Mouse (Mus musculus) heart, postnatal 0 days (tissue): Measurements from ENCODE around the gene Snrpc. TPM values are rescaled to one million over a fixed set of nuclear protein-coding genes. Genes with fewer than 3 reads are reported as not detected.

ENCODE experiments used
- ATAC-seq: fragments of 200-750 bp; cut with Nextera tagmentation; 2 replicates; pipeline ENCODE4 v1.8.0; 2017; ENCODE audit warnings: low read depth, moderate number of reproducible peaks, moderate library complexity; ENCODE audit not compliant: insufficient read depth
- DNase-seq: peaks from one replicate; pipeline ENCODE4 v3.0.0-alpha.2; 2016; ENCODE audit warnings: low spot score
- H3K27ac ChIP-seq: fragments of 300-500 bp; sonication (generic); 2 replicates; pipeline ENCODE4 v1.5.1; 2014; ENCODE audit warnings: low read depth, mild to moderate bottlenecking
- H3K27me3 ChIP-seq: fragments of 300-500 bp; sonication (generic); 2 replicates; pipeline ENCODE4 v1.6.1; 2014; ENCODE audit warnings: low read length, mixed read lengths; ENCODE audit not compliant: control insufficient read depth, insufficient read depth
- H3K36me3 ChIP-seq: fragments of 300-500 bp; sonication (generic); replicated peaks from 2 replicates; pipeline ENCODE4 v1.6.1; 2014; ENCODE audit warnings: low read length, mixed read lengths; ENCODE audit not compliant: control insufficient read depth, insufficient read depth
- H3K4me1 ChIP-seq: fragments of 300-500 bp; sonication (generic); 2 replicates; pipeline ENCODE4 v1.6.1; 2014; ENCODE audit warnings: antibody characterized with exemption; ENCODE audit not compliant: control insufficient read depth, insufficient read depth
- H3K4me2 ChIP-seq: fragments of 300-500 bp; sonication (generic); 2 replicates; pipeline ENCODE4 v1.6.1; 2014; ENCODE audit warnings: low read depth, mild to moderate bottlenecking, low read length, moderate library complexity
- H3K4me3 ChIP-seq: fragments of 300-500 bp; sonication (generic); 2 replicates; pipeline ENCODE4 v1.5.1; 2014; ENCODE audit warnings: low read depth, low read length
- H3K9ac ChIP-seq: fragments of 300-500 bp; sonication (generic); replicated peaks from 2 replicates; pipeline ENCODE4 v1.6.1; 2014; ENCODE audit warnings: low read depth, low read length, mixed read lengths
- H3K9me3 ChIP-seq: fragments of 300-500 bp; sonication (generic); replicated peaks from 2 replicates; pipeline ENCODE4 v1.6.1; 2016; ENCODE audit warnings: low read length; ENCODE audit not compliant: control insufficient read depth
- CTCF ChIP-seq: IDR thresholded peaks from 2 replicates; pipeline ENCODE4 v1.5.1; 2016; ENCODE audit warnings: antibody characterized with exemption, control low read depth, low read depth
- EP300 ChIP-seq: IDR thresholded peaks from 2 replicates; pipeline ENCODE4 v1.6.1; 2016; ENCODE audit warnings: antibody characterized with exemption, low read depth
- whole genome bisulfite sequencing: fragments of 180-500 bp; shearing (Covaris S2); extraction: QIAGEN DNeasy Blood & Tissue Kit; methylation state at CpG from one replicate; pipeline ENCODE4 v1.1.7; 2014; 5-methylcytosine and 5-hydroxymethylcytosine counted together
- polyA plus RNA-seq: library from polyadenylated mRNA; unstranded; fragments of >200 nt; fragmentation: Nextera tagmentation; extraction: Ambion mirVana; gene quantifications from 2 replicates; pipeline ENCODE4 v1.2.1, GENCODE M21; 2015
- total RNA-seq: library from RNA; depleted of rRNA; stranded (reverse); fragments of >200 nt; gene quantifications from 2 replicates; pipeline ENCODE4 v1.2.3, GENCODE M21; 2014; ENCODE audit warnings: low replicate concordance

Gene Snrpc
- total and polyA plus RNA-seq, 2 experiments from 2014 or later: 125 to 185 TPM

GRCm38 (mm10) chr17:27793144-27793543, 44.8 kb upstream of the Snrpc start:
- H3K9me3 ChIP-seq: no peaks in the 10 kb centered on the region
- DNase-seq (peak; percentile 17), ATAC-seq (peak; percentile 47)
- H3K27me3 ChIP-seq: no peaks in the 10 kb centered on the region
- H3K27ac ChIP-seq: peak overlapping the region; percentile 41
- no peak overlapping the region for H3K4me2 ChIP-seq
- TF ChIP-seq EP300 (no peak), CTCF (no peak)
- WGBS: 51% methylated on average over 6 of the region's 6 CpGs
- H3K4me3 ChIP-seq: no peak overlapping the region
- no peaks in the 10 kb centered on the region; the same call in 1 of the 2 replicates for H3K36me3 ChIP-seq
- peaks cover 25% of the 10 kb centered on the region for H3K4me1 ChIP-seq
- H3K9ac ChIP-seq: no peak overlapping the region

GRCm38 (mm10) chr17:27796780-27797179, 41.2 kb upstream of the Snrpc start:
- H3K4me3 ChIP-seq: peak overlapping the region; percentile 30
- ATAC-seq: peak; percentile 84
- H3K9ac ChIP-seq: peak overlapping the region; percentile 44; the same call in 1 of the 2 replicates

DNA sequence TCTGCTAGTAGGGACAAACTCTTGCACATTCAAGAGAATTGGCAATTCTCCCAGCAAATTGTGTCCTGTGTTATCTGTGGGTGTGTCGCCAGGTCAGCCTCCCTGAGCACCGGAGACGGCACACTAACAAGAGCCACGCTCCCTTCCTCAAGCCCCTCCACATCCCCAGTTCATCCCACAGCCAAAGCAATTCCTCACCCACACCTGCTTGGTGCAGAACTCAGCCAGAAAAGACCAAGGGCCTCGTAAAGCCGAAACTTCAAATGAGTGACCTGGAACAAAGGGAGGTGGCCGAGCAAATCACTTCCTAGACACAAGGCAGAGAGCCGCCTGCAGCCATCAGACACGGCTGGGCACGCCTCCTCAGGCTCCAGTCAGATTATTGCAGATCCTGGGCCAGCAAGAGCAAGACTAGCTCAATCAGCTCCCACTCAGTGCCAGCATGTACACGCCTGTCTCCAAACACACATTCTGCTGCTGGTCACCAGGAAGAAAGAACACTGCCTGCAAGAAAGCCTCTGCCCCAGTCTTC, 40.5 kb upstream of the Snrpc start:
- peak; percentile 57 for ATAC-seq
- H3K27me3 ChIP-seq: no peaks in the 10 kb centered on the region
- H3K9me3 ChIP-seq: no peaks in the 10 kb centered on the region
- DNase-seq: peak; percentile 53
- peak overlapping the region; percentile 30 for H3K4me3 ChIP-seq
- peaks cover 35% of the 10 kb centered on the region for H3K4me1 ChIP-seq
- H3K9ac ChIP-seq: peak overlapping the region; percentile 44
- peak overlapping the region; percentile 82 for H3K27ac ChIP-seq
- peak overlapping the region; percentile 57 for H3K4me2 ChIP-seq
- 8% methylated on average over 11 of the region's 11 CpGs for WGBS
- H3K36me3 ChIP-seq: no peaks in the 10 kb centered on the region; the same call in 1 of the 2 replicates
- TF ChIP-seq CTCF: no peak
- no peak for TF ChIP-seq EP300

More at GRCm38 (mm10) chr17:27796780-27797179, 41.2 kb upstream of the Snrpc start:
- DNase-seq: peak; percentile 84
- Histone ChIP-seq H3K27ac (peak overlapping the region; percentile 82), H3K4me2 (peak overlapping the region; percentile 57), H3K36me3 (no peaks in the 10 kb centered on the region; the same call in 1 of the 2 replicates), H3K4me1 (peaks cover 35% of the 10 kb centered on the region), H3K27me3 (no peaks in the 10 kb centered on the region), H3K9me3 (no peaks in the 10 kb centered on the region)
- 12% methylated on average over 6 of the region's 6 CpGs for WGBS
- TF ChIP-seq EP300: no peak

GRCm38 (mm10) chr17:27799771-27800584, 38.0 kb upstream of the Snrpc start:
- H3K27me3 ChIP-seq: no peaks in the 10 kb centered on the region
- no peak for DNase-seq
- WGBS: 48% methylated on average over 16 of the region's 16 CpGs
- H3K27ac ChIP-seq: peak overlapping the region; percentile 63
- TF ChIP-seq CTCF: no peak
- TF ChIP-seq EP300: no peak
- peaks cover 30% of the 10 kb centered on the region for H3K4me1 ChIP-seq
- no peak overlapping the region for H3K4me3 ChIP-seq
- H3K9me3 ChIP-seq: no peaks in the 10 kb centered on the region
- no peaks in the 10 kb centered on the region for H3K36me3 ChIP-seq
- no peak for ATAC-seq
- no peak overlapping the region for H3K9ac ChIP-seq
- peak overlapping the region; percentile 33; the same call in 1 of the 2 replicates for H3K4me2 ChIP-seq

DNA sequence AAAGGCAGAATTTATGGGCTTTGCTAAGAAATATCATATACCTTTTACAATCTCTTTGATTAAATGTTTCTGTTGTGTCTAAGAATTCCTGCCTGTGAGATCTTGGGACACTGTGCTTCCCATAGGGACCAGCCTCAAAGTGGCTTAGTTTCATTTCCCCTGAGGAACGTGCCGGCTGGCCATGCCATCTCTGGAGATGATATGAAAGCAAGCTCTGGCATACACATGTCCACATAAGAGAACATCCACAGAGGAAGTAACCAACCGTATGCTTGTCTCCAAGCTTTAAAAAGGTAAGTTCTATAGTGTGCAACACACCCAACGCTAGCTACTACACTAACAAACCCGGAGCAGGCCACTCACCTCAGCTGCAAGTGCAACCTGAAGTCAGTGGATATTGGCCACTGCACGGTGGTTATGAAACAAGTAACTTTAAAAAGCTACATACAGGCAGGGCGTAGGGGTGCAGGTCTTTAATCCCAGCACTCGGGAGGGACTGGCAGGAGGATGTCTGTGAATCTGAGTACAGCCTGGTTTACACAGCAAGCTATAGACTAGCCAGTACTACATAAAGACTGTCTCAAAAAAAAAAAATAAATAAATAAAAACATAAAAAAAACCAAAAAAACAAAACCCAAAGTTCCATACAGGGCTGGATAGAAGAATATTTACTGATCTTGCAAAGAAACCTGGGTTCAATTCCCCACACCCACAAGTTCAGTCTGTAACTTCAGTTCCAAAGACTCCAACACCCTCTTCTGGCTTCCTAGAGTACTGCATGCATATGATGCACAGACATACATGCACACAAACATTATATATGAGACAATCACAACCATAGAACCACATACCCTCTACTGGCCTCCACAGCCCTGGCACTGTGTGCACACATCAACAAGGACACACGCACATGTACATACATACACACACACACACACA, 37.0 kb upstream of the Snrpc start:
- peak overlapping the region; percentile 22; the same call in 1 of the 2 replicates for H3K27ac ChIP-seq
- H3K36me3 ChIP-seq: no peaks in the 10 kb centered on the region
- H3K27me3 ChIP-seq: no peaks in the 10 kb centered on the region
- TF ChIP-seq CTCF: 0 out of 2 replicates have a peak, but pooled peaks have one; percentile 5
- no peak for TF ChIP-seq EP300
- no peaks in the 10 kb centered on the region for H3K9me3 ChIP-seq
- no peak overlapping the region for H3K4me3 ChIP-seq
- H3K4me2 ChIP-seq: no peak overlapping the region
- no peak overlapping the region for H3K9ac ChIP-seq
- WGBS: 73% methylated on average over 9 of the region's 9 CpGs
- H3K4me1 ChIP-seq: peaks cover 40% of the 10 kb centered on the region
- ATAC-seq (no peak), DNase-seq (no peak)
